Mouse (Mus musculus) urinary bladder, postnatal 25 days (tissue): Measurements from ENCODE around the gene Plcxd2.

Experiments
- DNase-seq: peaks from one replicate; pipeline ENCODE4 v3.0.0; 2022; ENCODE audit warnings: low spot score

The Plcxd2 gene

GRCm38 (mm10) chr16:45937381-45937780, 72.6 kb downstream of the Plcxd2 start:
- DNase-seq: no peak

GRCm38 (mm10) chr16:45936521-45936920, 73.5 kb downstream of the Plcxd2 start:
- no peak for DNase-seq

- no peak for DNase-seq
These were observed 74.0 kb downstream of the Plcxd2 start for GRCm38 (mm10) chr16:45935956-45936483.

- DNase-seq: no peak
These were observed 75.2 kb downstream of the Plcxd2 start for GRCm38 (mm10) chr16:45934721-45935407.

DNA sequence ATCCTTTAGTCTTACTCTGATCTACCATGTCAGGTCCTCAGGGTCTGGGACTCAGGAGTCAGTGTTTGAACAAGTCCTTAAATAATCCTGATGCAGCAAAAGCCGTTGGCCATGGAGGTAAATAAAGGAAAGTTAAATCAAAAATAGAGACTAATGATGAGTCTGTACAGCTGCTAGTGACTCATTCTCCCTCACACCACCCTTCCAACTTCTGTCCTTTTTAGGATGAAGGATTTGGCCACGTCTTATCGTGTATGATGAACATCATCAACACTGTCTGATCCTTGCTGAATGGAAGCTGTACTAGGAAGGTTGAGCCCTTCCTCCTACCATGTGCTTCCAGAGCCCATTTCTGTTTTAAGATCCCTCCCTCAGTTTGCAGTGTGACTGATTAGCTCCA, 79.7 kb downstream of the Plcxd2 start:
- DNase-seq: no peak

DNA sequence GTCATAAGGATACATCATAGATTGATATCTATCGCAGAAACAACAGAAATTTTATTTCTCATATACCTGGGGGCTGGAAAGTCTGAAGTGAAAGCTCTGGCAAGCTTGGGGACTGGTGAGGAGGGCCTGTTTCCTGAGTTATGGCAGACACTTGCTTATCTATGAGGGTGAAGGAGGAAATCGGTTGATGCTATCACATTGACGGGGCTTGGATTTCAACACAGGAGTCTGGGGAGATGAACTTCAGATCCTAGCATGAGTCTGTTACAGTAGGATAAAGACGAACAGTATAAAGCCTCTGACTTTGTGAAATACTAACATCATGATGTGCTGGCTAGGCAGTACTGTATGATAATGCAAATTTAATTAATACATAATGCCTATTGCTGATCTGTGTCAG, 81.9 kb downstream of the Plcxd2 start:
- DNase-seq: no peak

GRCm38 (mm10) chr16:45927601-45928000, 82.4 kb downstream of the Plcxd2 start:
- no peak for DNase-seq

- no peak for DNase-seq
These were observed 83.1 kb downstream of the Plcxd2 start for GRCm38 (mm10) chr16:45926875-45927274.

- DNase-seq: no peak
These were observed 86.1 kb downstream of the Plcxd2 start for GRCm38 (mm10) chr16:45923731-45924424.

DNA sequence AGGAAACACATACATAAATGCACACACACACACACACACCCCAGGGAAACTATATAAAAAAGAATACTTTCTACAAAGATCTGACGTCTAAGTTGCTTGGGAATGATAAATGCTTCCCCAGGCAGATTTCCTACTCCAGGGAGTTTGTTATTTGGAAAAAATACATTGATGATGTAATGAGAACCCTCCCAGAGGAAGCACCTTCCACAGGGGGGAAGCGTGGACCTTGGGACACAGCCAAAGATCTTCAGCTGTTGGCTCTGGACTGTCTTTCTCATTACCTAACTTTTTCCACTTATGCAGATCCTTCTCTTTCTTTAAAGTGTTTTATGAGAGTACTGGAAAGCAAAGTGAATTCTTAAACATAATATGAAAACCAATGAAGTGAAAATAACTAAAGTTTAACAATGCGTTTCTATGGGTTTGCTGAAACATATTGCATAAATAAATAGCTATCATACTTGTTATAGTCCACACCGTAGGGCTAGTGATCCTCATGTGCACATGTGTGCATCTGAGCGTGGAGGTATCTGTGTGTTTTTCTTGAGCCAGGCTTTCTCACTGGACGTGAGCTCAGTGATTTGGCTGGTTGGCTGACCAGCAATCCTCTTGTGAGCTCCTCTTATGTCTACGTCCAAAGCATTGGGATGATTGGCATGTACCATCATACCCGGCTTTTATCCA, 87.3 kb downstream of the Plcxd2 start:
- no peak for DNase-seq

- DNase-seq: no peak
These were observed 90.4 kb downstream of the Plcxd2 start for GRCm38 (mm10) chr16:45919572-45919971.
